Mouse (Mus musculus) adrenal gland, adult 8-10 months (tissue): ENCODE data around the gene F2rl1. TPM values are rescaled to one million over a fixed set of nuclear protein-coding genes. Genes with fewer than 3 reads are reported as not detected.
"Not testable (repeated sequence)": the region's sequence is repeated elsewhere in the genome, so short reads cannot be mapped to it uniquely, and the experiment has no call there.

Experiments
- DNase-seq: peaks from one replicate; pipeline ENCODE4 v3.0.0; 2022
- total RNA-seq, 4 experiments: library from RNA; stranded (reverse); gene quantifications; 2 replicates each; pipeline ENCODE4 v1.2.4; 2022

The F2rl1 gene
- total RNA-seq, 4 experiments from 2014 or later: 0.10 to 0.17 (median 0.15) TPM; not detected in 1

GRCm38 (mm10) chr13:95533640-95534039 is 8.6 kb upstream of the F2rl1 start:
- DNase-seq: no peak

- DNase-seq: not testable (repeated sequence)
Observed at GRCm38 (mm10) chr13:95533121-95533520, 8.1 kb upstream of the F2rl1 start.

- DNase-seq: no peak
Observed at GRCm38 (mm10) chr13:95531273-95532045, 6.4 kb upstream of the F2rl1 start.

GRCm38 (mm10) chr13:95529246-95529645 is 4.2 kb upstream of the F2rl1 start:
- no peak for DNase-seq

- DNase-seq: no peak
Observed at GRCm38 (mm10) chr13:95524424-95524673, 678 bp downstream of the F2rl1 start.

GRCm38 (mm10) chr13:95523659-95524423 is 1.2 kb downstream of the F2rl1 start:
- peak; percentile 11 for DNase-seq

- DNase-seq: no peak
Observed at GRCm38 (mm10) chr13:95522176-95522575, 2.9 kb downstream of the F2rl1 start.

- no peak for DNase-seq
Observed at GRCm38 (mm10) chr13:95521029-95521428, 4.0 kb downstream of the F2rl1 start.

GRCm38 (mm10) chr13:95514756-95515155 is 10.3 kb downstream of the F2rl1 start:
- no peak for DNase-seq

GRCm38 (mm10) chr13:95510054-95510453 is 15.0 kb downstream of the F2rl1 start:
- DNase-seq: no peak

GRCm38 (mm10) chr13:95503279-95503917 is 21.6 kb downstream of the F2rl1 start:
- no peak for DNase-seq

- no peak for DNase-seq
Observed at GRCm38 (mm10) chr13:95496601-95497000, 28.4 kb downstream of the F2rl1 start.

GRCm38 (mm10) chr13:95494812-95495211 is 30.2 kb downstream of the F2rl1 start:
- no peak for DNase-seq

GRCm38 (mm10) chr13:95493296-95493695 is 31.7 kb downstream of the F2rl1 start:
- no peak for DNase-seq

- DNase-seq: no peak
Observed at GRCm38 (mm10) chr13:95491327-95491726, 33.7 kb downstream of the F2rl1 start.

GRCm38 (mm10) chr13:95484664-95485063 is 40.4 kb downstream of the F2rl1 start:
- no peak for DNase-seq

- peak; percentile 26 for DNase-seq
Observed at GRCm38 (mm10) chr13:95481428-95481827, 43.6 kb downstream of the F2rl1 start.

- no peak for DNase-seq
Observed at GRCm38 (mm10) chr13:95478671-95479413, 46.2 kb downstream of the F2rl1 start, which contains the start of gene S100z. Gene S100z (minus strand): TSS chr13:95478721.

- DNase-seq: no peak
Observed at GRCm38 (mm10) chr13:95477173-95477572, 47.9 kb downstream of the F2rl1 start.

GRCm38 (mm10) chr13:95475124-95475523 is 49.9 kb downstream of the F2rl1 start:
- DNase-seq: no peak

- no peak for DNase-seq
Observed at GRCm38 (mm10) chr13:95474294-95474693, 50.7 kb downstream of the F2rl1 start.

GRCm38 (mm10) chr13:95470970-95471369 is 54.1 kb downstream of the F2rl1 start:
- no peak for DNase-seq
